Mouse (Mus musculus): ENCODE data around the gene Gm5475.

- TF ChIP-seq CTCF (IDR thresholded peaks at IDR 0.05; ENCODE audit: insufficient read depth, low read depth, low read length) (no peak), POLR2A (IDR thresholded peaks at IDR 0.05; ENCODE audit: insufficient read depth, low read depth, low read length) (no peak)
These were observed 39.0 kb downstream of the Gm5475 start for GRCm38 (mm10) chr15:100460942-100461341.
